Comparison of ENCODE assay signal across 8 mouse cellular contexts in the genomic region with DNA sequence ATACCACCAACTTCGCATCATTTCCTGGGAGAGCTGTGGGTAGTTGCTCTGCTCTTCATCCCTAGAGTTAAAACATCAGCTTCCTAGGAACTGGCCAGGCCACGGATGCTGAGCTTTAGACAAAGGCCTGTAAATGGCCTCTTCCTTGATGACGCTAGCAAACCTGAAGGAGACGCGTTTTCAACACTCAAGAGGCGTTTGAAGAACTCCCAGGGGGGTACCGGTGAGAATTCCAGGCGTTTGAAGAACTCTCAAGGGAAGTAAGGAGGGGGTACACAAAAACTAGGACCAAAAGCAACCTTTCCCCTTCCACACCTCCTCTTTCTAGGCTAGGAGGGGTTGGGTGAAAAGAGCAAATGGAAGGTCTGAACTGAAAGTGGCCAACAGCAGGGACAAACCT. TPM values are rescaled to one million over a fixed set of nuclear protein-coding genes. Genes with fewer than 3 reads are reported as not detected.
DNase-seq lines count a peak whose midpoint lies in the region; ATAC-seq and TF ChIP-seq lines count a peak whose summit lies in the region.

No protein-coding gene starts in this region.

- TF ChIP-seq EP300 in stomach, postnatal 0 days (optimal IDR thresholded peaks at IDR 0.05) = no peak

- peak overlapping the region; percentile 72 for H3K27ac ChIP-seq in neural tube, embryonic 11.5 days (ENCODE audit: low read depth, low read length)
- H3K27ac ChIP-seq in limb, embryonic 14.5 days (replicated peaks; ENCODE audit: low read depth, low read length) = no peak overlapping the region
- peak overlapping the region; percentile 40; the same call in 1 of the 2 replicates for H3K27ac ChIP-seq in stomach, postnatal 0 days (replicated peaks)

- peak overlapping the region; percentile 62 for H3K4me2 ChIP-seq in neural tube, embryonic 11.5 days (ENCODE audit: low read depth)
- peak overlapping the region; percentile 79 for H3K4me2 ChIP-seq in limb, embryonic 14.5 days (replicated peaks; ENCODE audit: low read depth, low read length, severe bottlenecking)
- H3K4me2 ChIP-seq in stomach, postnatal 0 days (replicated peaks; ENCODE audit: low read depth) = peak overlapping the region; percentile 85

- no peak for ATAC-seq in neural tube, embryonic 11.5 days (ENCODE audit: insufficient read depth, low FRiP score, low TSS enrichment)
- no peak for ATAC-seq in limb, embryonic 14.5 days (ENCODE audit: low FRiP score, low read depth)
- ATAC-seq in stomach, postnatal 0 days (ENCODE audit: low FRiP score, low TSS enrichment) = no peak

- 3% methylated on average over 8 of the region's 8 CpGs for WGBS in neural tube, embryonic 11.5 days
- WGBS in limb, embryonic 14.5 days = 6% methylated on average over 8 of the region's 8 CpGs
- 9% methylated on average over 8 of the region's 8 CpGs for WGBS in stomach, postnatal 0 days

- peak overlapping the region; percentile 76 for H3K9ac ChIP-seq in neural tube, embryonic 11.5 days (ENCODE audit: low read length)
- peak overlapping the region; percentile 74 for H3K9ac ChIP-seq in limb, embryonic 14.5 days (ENCODE audit: low read depth, low read length, severe bottlenecking)
- peak overlapping the region; percentile 74 for H3K9ac ChIP-seq in stomach, postnatal 0 days (ENCODE audit: low read length)

- H3K36me3 ChIP-seq in neural tube, embryonic 11.5 days (ENCODE audit: control insufficient read depth, insufficient read depth, low read length) = no peaks in the 10 kb centered on the region
- H3K36me3 ChIP-seq in limb, embryonic 14.5 days (ENCODE audit: control insufficient read depth, insufficient read depth, low read length) = no peaks in the 10 kb centered on the region
- no peaks in the 10 kb centered on the region for H3K36me3 ChIP-seq in stomach, postnatal 0 days (ENCODE audit: control insufficient read depth, insufficient read depth, low read length)

- DNase-seq in embryo, embryonic 10.5 days (ENCODE audit: low spot score) = peak; percentile 55
- no peak for DNase-seq in embryo, embryonic 10 days (ENCODE audit: low spot score)
- DNase-seq in neural tube, embryonic 11.5 days (ENCODE audit: low spot score) = peak; percentile 57
- DNase-seq in neural tube, embryonic 10.5 days (ENCODE audit: extremely low spot score, low spot score) = no peak
- DNase-seq in limb, embryonic 14.5 days (ENCODE audit: low spot score) = no peak
- no peak for DNase-seq in stomach, postnatal 0 days (ENCODE audit: low spot score)
- no peak for DNase-seq in layer of hippocampus, adult 11-12 months (ENCODE audit: low spot score)
- no peak for DNase-seq in right cerebral cortex, adult 18-20 months

- no peaks in the 10 kb centered on the region for H3K27me3 ChIP-seq in neural tube, embryonic 11.5 days (ENCODE audit: control insufficient read depth, insufficient read depth, low read length)
- H3K27me3 ChIP-seq in limb, embryonic 14.5 days (ENCODE audit: control insufficient read depth, insufficient read depth, low read length) = no peaks in the 10 kb centered on the region
- H3K27me3 ChIP-seq in stomach, postnatal 0 days (ENCODE audit: control insufficient read depth, insufficient read depth, low read length) = no peaks in the 10 kb centered on the region

- H3K9me3 ChIP-seq in neural tube, embryonic 11.5 days (ENCODE audit: control insufficient read depth, low read length) = no peaks in the 10 kb centered on the region
- H3K9me3 ChIP-seq in limb, embryonic 14.5 days (ENCODE audit: control insufficient read depth, low read length) = no peaks in the 10 kb centered on the region
- no peaks in the 10 kb centered on the region for H3K9me3 ChIP-seq in stomach, postnatal 0 days (ENCODE audit: control insufficient read depth, low read length)

- peaks cover 41% of the 10 kb centered on the region for H3K4me1 ChIP-seq in neural tube, embryonic 11.5 days (ENCODE audit: control insufficient read depth, insufficient read depth, low read length)
- peaks cover 23% of the 10 kb centered on the region for H3K4me1 ChIP-seq in limb, embryonic 14.5 days (ENCODE audit: control insufficient read depth, insufficient read depth, low read length)
- H3K4me1 ChIP-seq in stomach, postnatal 0 days (replicated peaks; ENCODE audit: control insufficient read depth, insufficient read depth) = peaks cover 5% of the 10 kb centered on the region

- TF ChIP-seq CTCF in stomach, postnatal 0 days (IDR thresholded peaks at IDR 0.05; ENCODE audit: low read depth) = no peak

- peak overlapping the region; percentile 54 for H3K4me3 ChIP-seq in neural tube, embryonic 11.5 days (ENCODE audit: low read depth, low read length)
- H3K4me3 ChIP-seq in limb, embryonic 14.5 days (replicated peaks; ENCODE audit: low read length) = peak overlapping the region; percentile 60
- H3K4me3 ChIP-seq in stomach, postnatal 0 days (ENCODE audit: low read depth, low read length) = peak overlapping the region; percentile 58

- TF ChIP-seq POLR2A in limb, embryonic 14.5 days (IDR thresholded peaks at IDR 0.05; ENCODE audit: borderline replicate concordance, extremely low read depth, insufficient read depth, insufficient read length) = no peak

RNA-seq across cellular contexts. Expression of a gene that starts 1.5 kb away (rescaled TPM):
- polyA plus RNA-seq in neural tube, embryonic 11.5 days (2014; fragmentation: Nextera tagmentation; extraction: Ambion mirVana) = 188 and 194 TPM in 2 replicates
- 39.4 and 49.9 TPM in 2 replicates for polyA plus RNA-seq in limb, embryonic 14.5 days (2012; rRNA removed)
- 47.5 and 56.4 TPM in 2 replicates for polyA plus RNA-seq in limb, embryonic 14.5 days (2014; fragmentation: Nextera tagmentation; extraction: Ambion mirVana)
- polyA plus RNA-seq in stomach, postnatal 0 days (2015; fragmentation: Nextera tagmentation; extraction: Ambion mirVana) = 44.6 and 45.7 TPM in 2 replicates

Comparison
In these comparisons a context has a peak if more than half of its experiments do, and no peak if none do; other contexts are left out.
1. DNase-seq: peak in embryo, embryonic 10.5 days (single experiment) and neural tube, embryonic 11.5 days (single experiment); none in embryo, embryonic 10 days (single experiment), neural tube, embryonic 10.5 days (single experiment), limb, embryonic 14.5 days (single experiment), stomach, postnatal 0 days (single experiment), layer of hippocampus, adult 11-12 months (single experiment) and right cerebral cortex, adult 18-20 months (single experiment).
2. Peak in every context shown above with its lines, with median percentiles within 50 percentile points of each other: H3K4me2 ChIP-seq, H3K4me3 ChIP-seq and H3K9ac ChIP-seq.